Mouse (Mus musculus): ENCODE data around the gene Calhm2. TPM values are rescaled to one million over a fixed set of nuclear protein-coding genes. Genes with fewer than 3 reads are reported as not detected.
"Not testable (repeated sequence)": the region's sequence is repeated elsewhere in the genome, so short reads cannot be mapped to it uniquely, and the experiment has no call there.

The Calhm2 gene
- polyA plus RNA-seq, 1 experiment from 2014 or later: 2.4 TPM

DNA sequence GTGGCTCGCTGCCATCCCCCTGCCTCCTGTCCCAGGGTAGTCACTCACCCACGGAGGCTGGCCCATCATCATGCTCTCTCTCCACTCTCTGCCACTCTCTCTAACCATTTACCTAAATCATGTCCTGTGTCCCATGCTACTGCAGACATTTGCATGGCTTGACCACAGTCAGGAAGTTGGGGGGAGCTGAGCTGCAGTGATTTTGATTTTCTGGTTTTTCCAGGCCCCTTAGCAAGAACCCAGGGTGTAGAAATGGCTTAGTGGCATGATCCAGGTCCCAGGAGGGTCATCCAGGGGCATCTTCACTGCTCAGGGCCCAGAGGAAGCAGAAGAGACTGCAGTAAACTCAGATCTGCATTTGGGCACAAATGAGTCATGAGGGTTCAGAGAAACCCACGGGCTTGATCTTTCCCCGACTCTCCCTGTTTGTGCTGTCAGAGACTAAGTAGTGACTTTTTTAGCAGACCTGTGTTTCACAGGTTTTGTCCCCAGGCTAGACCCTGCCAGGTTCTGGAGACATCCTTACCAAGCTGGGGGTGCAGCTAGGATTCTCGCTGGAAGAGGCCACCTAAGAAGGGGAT lies 10.3 kb upstream of the Calhm2 start:
- Histone ChIP-seq H3K9me3 (replicated peaks) (no peaks in the 10 kb centered on the region), H3K4me2 (no peak overlapping the region), H3K27me3 (replicated peaks) (peaks cover 56% of the 10 kb centered on the region), H3K4me3 (no peak overlapping the region), H3K9ac (no peak overlapping the region), H3K4me1 (no peaks in the 10 kb centered on the region), H3K36me3 (no peaks in the 10 kb centered on the region), H3K27ac (no peak overlapping the region)
- no peak for ATAC-seq
- WGBS (ENCODE audit: insufficient replicate concordance): 51% methylated on average over 5 of the region's 5 CpGs

DNA sequence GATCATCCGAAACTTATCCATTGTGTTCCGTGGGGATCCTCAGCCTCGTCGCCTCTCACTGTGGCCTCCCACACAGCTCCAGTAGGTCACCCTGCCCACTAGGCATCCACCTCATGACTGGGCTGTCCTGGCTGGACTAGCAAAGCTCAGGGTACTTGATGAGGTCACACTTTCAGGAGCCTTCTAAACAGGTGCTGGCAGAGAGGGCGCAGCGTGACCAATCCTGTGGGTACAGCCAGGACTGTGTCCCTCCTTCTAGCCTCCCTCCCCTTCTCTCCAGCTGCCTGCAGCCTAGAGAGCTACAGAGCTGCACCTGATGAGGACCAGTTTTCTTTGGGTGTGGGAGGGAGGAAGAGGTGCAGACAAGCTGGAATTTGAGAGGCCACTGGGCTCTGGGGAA lies 6.1 kb upstream of the Calhm2 start, which contains the start of gene Calhm1:
Gene Calhm1 (minus strand): TSS at position 101 of the 400 bp plus-strand sequence.
- no peak within 1 kb of the TSS for H3K4me2 ChIP-seq
- no peaks in the 10 kb centered on the region for H3K9me3 ChIP-seq (replicated peaks)
- 90% methylated on average over 6 of the region's 6 CpGs for WGBS (ENCODE audit: insufficient replicate concordance)
- no peaks in the 10 kb centered on the region for H3K4me1 ChIP-seq
- H3K27ac ChIP-seq: no peak within 1 kb of the TSS
- no peaks in the 10 kb centered on the region for H3K36me3 ChIP-seq
- H3K4me3 ChIP-seq: no peak within 1 kb of the TSS
- H3K9ac ChIP-seq: no peak within 1 kb of the TSS
- ATAC-seq: no peak
- peaks cover 28% of the 10 kb centered on the region for H3K27me3 ChIP-seq (replicated peaks)

DNA sequence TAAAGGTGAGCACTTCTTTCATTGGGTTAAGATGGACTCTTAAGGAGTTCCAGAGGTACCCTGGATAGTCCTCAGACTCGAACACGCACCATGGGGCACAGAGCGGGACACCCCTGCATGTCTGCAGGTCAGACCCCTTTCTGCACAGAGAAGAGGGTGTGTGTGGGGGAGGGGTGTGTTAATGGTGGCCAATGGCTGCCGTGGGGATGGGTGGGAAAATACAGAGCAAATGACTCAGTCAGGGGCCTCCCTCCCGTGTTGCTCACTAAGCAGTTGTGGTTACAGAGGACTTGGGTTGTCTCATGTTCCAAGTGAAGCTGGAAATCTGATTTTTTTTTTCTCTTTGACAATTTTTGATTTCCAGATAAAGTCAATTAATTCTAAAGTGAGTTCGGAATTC lies 4.3 kb upstream of the Calhm2 start:
- no peak overlapping the region for H3K27ac ChIP-seq
- H3K4me1 ChIP-seq: peaks cover 11% of the 10 kb centered on the region
- H3K36me3 ChIP-seq: no peaks in the 10 kb centered on the region
- no peaks in the 10 kb centered on the region for H3K9me3 ChIP-seq (replicated peaks)
- H3K27me3 ChIP-seq (replicated peaks): peaks cover 33% of the 10 kb centered on the region
- no peak overlapping the region for H3K9ac ChIP-seq
- no peak for ATAC-seq
- no peak overlapping the region for H3K4me3 ChIP-seq
- 52% methylated on average over 6 of the region's 6 CpGs for WGBS (ENCODE audit: insufficient replicate concordance)
- H3K4me2 ChIP-seq: no peak overlapping the region

DNA sequence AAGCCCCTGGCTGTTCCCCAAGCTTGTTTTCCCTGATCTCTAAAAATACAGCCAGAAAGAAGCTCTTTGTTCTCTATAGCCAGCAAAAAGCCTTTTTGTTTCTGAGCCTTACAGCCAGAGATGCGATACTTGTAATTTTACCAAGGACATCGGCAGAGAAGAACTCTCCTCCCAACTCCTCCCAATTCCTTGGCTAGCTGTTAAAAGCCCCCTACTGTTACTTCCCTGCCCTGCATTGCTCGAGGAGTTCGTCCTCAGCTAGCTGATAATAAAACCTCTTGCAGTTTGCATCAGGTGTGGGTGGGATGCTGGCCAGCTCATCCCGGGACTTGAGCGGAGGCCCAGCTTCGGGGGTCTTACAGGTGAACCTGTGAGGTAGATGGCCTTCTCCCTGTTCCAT lies 1.5 kb upstream of the Calhm2 start:
- not testable (repeated sequence) for H3K27ac ChIP-seq; H3K4me3 ChIP-seq; H3K9me3 ChIP-seq (replicated peaks); H3K4me2 ChIP-seq; H3K9ac ChIP-seq; ATAC-seq; H3K36me3 ChIP-seq
- H3K27me3 ChIP-seq (replicated peaks): peaks cover 37% of the 10 kb centered on the region
- H3K4me1 ChIP-seq: peaks cover 31% of the 10 kb centered on the region
- WGBS (ENCODE audit: insufficient replicate concordance): 36% methylated on average over 7 of the region's 7 CpGs

DNA sequence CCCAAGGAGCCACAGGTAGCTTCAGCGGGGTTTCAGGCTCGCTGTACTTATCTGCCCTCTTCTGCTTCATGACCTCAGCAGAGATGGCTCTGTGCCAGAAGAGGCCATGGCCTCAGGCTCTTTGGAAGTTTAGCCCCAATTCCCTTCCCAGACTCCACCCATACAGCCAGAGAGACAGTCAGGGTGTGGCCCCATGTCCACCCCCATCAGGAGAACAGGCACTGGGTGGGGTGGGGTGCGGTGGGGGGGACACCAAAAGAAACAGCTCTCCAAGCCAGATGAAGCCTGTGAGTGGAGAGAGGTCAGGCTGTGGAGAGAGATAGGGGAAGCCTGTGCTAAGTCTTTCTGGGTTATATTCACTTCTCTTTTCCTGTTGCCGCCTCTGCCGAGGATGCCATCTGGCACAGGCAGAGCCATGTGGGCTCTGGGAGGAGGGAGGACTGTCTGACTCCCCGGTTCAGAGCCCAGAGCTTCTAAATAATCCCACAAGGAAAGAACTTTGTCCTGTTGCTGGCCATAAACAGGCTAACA lies 978 bp downstream of the Calhm2 start:
- H3K27me3 ChIP-seq (replicated peaks): peaks cover 29% of the 10 kb centered on the region
- H3K36me3 ChIP-seq: peaks cover 20% of the 10 kb centered on the region
- peaks cover 41% of the 10 kb centered on the region for H3K4me1 ChIP-seq
- 6% methylated on average over 6 of the region's 6 CpGs for WGBS (ENCODE audit: insufficient replicate concordance)
- H3K9me3 ChIP-seq (replicated peaks): no peaks in the 10 kb centered on the region
- peak overlapping the region; percentile 63 for H3K4me2 ChIP-seq
- peak overlapping the region; percentile 59; the same call in 1 of the 2 replicates for H3K9ac ChIP-seq
- ATAC-seq: 0 out of 2 replicates have a peak, but pooled peaks have one; percentile 22
- peak overlapping the region; percentile 66; the same call in 1 of the 2 replicates for H3K27ac ChIP-seq
- H3K4me3 ChIP-seq: peak overlapping the region; percentile 46

DNA sequence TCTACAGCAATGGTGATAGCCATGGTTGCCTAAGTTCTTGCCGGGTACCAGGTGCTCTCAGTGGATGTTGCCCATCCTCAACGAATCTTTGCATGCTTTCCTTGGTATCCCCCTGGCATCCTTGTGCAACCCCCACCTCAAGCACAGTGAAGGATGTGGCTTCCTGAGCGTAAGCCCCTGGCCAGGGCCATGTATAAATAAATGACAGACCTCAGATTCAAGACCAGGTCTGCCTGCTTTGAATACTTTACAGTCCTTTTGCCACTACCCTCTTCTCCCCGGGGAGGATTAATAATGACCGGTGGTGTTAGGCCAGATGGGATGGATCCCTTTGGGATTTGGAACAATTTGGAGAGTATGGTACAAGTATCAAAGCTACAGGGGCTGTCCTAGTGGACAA lies 1.9 kb downstream of the Calhm2 start:
- Histone ChIP-seq H3K4me3 (no peak overlapping the region), H3K4me1 (peaks cover 41% of the 10 kb centered on the region), H3K36me3 (peaks cover 29% of the 10 kb centered on the region), H3K9ac (no peak overlapping the region), H3K4me2 (no peak overlapping the region), H3K27ac (no peak overlapping the region), H3K9me3 (replicated peaks) (no peaks in the 10 kb centered on the region), H3K27me3 (replicated peaks) (peaks cover 29% of the 10 kb centered on the region)
- ATAC-seq: no peak
- WGBS (ENCODE audit: insufficient replicate concordance): 82% methylated on average over 5 of the region's 5 CpGs

DNA sequence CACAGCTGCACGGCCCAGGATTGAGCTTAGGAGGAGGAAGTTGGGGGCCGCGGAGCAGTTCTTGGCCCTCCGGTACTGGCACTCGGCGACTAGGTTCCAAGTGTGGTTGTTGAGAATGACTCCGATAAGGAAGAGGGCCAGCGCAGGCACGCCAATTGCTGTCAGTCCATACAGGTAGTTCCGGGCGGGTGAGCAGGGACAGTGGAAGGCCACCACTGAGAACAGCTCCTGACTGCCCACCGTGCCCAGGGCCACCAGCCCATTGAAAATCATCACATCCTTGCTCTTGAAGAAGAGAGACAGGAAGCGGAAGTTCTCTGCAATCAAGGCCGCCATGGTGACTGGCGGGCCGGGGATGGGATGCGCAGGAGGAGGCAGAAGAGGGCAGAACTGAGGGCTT lies 2.5 kb downstream of the Calhm2 start:
- Histone ChIP-seq H3K36me3 (peaks cover 35% of the 10 kb centered on the region), H3K4me3 (no peak overlapping the region), H3K9ac (no peak overlapping the region), H3K4me1 (peaks cover 41% of the 10 kb centered on the region), H3K27ac (no peak overlapping the region), H3K4me2 (no peak overlapping the region), H3K9me3 (replicated peaks) (no peaks in the 10 kb centered on the region), H3K27me3 (replicated peaks) (peaks cover 23% of the 10 kb centered on the region)
- WGBS (ENCODE audit: insufficient replicate concordance): 74% methylated on average over 17 of the region's 17 CpGs
- ATAC-seq: no peak

DNA sequence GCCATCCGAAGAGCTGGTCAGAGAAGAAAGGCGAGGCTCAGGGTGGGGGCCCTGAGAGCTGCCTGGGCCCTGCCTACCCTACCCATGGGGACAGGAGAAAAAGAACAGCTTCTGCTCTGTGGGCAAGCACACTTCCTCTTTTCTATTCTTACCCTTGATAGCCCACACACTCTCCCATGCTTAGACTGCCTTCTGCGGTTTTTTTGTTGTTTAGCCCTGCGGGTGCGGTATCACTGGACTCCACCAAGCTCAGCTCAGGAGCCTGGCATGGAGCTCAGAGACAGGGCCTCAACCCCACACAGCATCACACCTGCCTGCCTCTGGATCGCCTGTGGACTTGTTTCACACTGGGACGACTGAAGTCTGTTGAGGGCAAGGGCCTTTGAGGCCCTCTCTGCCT lies 4.9 kb downstream of the Calhm2 start:
- H3K4me3 ChIP-seq: no peak overlapping the region
- H3K36me3 ChIP-seq: peaks cover 59% of the 10 kb centered on the region
- 20% methylated on average over 7 of the region's 7 CpGs for WGBS (ENCODE audit: insufficient replicate concordance)
- peaks cover 10% of the 10 kb centered on the region for H3K27me3 ChIP-seq (replicated peaks)
- H3K27ac ChIP-seq: no peak overlapping the region
- no peak overlapping the region for H3K9ac ChIP-seq
- H3K4me2 ChIP-seq: no peak overlapping the region
- ATAC-seq: peak; percentile 43; the same call in 1 of the 2 replicates
- peaks cover 36% of the 10 kb centered on the region for H3K4me1 ChIP-seq
- H3K9me3 ChIP-seq (replicated peaks): no peaks in the 10 kb centered on the region

DNA sequence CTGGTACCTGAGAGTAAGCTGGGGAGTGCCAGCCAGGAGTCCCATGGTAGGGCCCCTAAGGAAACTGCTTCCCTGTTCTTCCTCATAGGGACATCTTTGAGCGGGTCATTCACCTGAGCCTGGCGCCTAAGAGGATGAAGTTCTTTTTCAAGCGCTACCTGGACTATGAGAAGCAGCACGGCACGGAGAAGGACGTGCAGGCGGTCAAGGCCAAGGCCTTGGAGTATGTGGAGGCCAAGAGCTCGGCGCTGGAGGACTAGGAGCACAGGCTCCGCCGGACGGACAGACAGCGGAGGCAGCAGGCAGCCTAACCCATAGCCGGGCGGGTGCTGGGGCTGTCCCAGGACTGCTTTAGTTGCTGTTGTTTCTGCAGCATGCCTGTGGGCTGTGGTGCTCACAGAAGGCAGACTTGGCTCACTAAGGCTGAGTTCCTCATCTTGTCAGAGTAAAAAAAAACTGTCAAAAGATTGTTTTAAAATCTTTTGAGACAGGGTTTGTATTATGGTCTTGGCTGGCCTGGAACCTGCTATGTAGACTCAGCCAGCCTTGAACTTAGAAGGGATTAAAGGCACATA lies 7.5 kb downstream of the Calhm2 start:
- no peak overlapping the region for H3K27ac ChIP-seq
- peaks cover 85% of the 10 kb centered on the region for H3K36me3 ChIP-seq
- no peak overlapping the region for H3K4me2 ChIP-seq
- WGBS (ENCODE audit: insufficient replicate concordance): 86% methylated on average over 15 of the region's 15 CpGs
- ATAC-seq: no peak
- no peak overlapping the region for H3K9ac ChIP-seq
- no peaks in the 10 kb centered on the region for H3K27me3 ChIP-seq (replicated peaks)
- H3K4me1 ChIP-seq: peaks cover 12% of the 10 kb centered on the region; the same call in 1 of the 2 replicates
- no peak overlapping the region for H3K4me3 ChIP-seq
- no peaks in the 10 kb centered on the region for H3K9me3 ChIP-seq (replicated peaks)

DNA sequence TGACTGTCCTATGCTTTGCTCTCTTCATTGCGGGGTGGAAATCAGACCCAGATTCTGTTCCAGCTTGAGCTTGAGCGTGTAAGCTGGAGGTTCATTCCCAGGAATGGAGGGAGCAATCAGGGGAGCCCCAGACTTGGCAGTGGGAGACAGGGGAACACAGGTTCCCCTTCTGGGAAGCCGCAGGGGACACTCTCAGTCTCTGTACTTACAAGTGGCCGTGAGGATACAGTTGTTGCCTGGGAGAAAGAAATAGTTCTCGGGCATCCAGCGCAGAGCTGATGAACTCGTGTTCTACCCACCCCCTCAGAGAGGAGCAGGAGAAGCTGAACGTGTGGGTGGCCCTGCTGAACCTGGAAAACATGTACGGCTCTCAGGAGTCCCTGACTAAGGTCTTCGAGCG lies 9.3 kb downstream of the Calhm2 start:
- Histone ChIP-seq H3K4me1 (peaks cover 11% of the 10 kb centered on the region; the same call in 1 of the 2 replicates), H3K4me3 (no peak overlapping the region), H3K27ac (no peak overlapping the region), H3K36me3 (peaks cover 96% of the 10 kb centered on the region), H3K27me3 (replicated peaks) (no peaks in the 10 kb centered on the region), H3K9me3 (replicated peaks) (no peaks in the 10 kb centered on the region), H3K4me2 (no peak overlapping the region), H3K9ac (no peak overlapping the region)
- WGBS (ENCODE audit: insufficient replicate concordance): 83% methylated on average over 11 of the region's 11 CpGs
- ATAC-seq: no peak

DNA sequence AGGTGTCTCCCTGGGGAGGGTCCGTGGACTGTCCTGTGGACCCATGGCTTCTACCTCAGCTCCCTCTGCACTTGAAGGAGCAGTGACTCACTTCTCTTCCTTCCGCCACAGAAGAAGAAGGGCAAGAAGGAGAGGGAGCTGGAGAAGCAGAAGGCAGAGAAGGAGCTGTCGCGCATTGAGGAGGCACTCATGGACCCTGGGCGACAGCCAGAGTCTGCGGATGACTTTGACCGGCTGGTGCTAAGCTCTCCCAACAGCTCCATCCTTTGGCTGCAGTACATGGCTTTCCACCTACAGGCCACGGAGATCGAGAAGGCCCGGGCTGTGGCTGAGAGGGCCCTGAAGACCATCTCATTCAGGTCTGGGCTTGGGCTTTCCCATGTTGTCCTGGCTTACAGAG lies 9.9 kb downstream of the Calhm2 start:
- H3K27ac ChIP-seq: no peak overlapping the region
- no peak overlapping the region for H3K4me3 ChIP-seq
- H3K9me3 ChIP-seq (replicated peaks): no peaks in the 10 kb centered on the region
- no peak for ATAC-seq
- H3K9ac ChIP-seq: no peak overlapping the region
- H3K4me2 ChIP-seq: no peak overlapping the region
- 85% methylated on average over 10 of the region's 10 CpGs for WGBS (ENCODE audit: insufficient replicate concordance)
- H3K36me3 ChIP-seq: peaks cover 100% of the 10 kb centered on the region
- H3K4me1 ChIP-seq: peaks cover 4% of the 10 kb centered on the region; the same call in 1 of the 2 replicates
- H3K27me3 ChIP-seq (replicated peaks): no peaks in the 10 kb centered on the region

DNA sequence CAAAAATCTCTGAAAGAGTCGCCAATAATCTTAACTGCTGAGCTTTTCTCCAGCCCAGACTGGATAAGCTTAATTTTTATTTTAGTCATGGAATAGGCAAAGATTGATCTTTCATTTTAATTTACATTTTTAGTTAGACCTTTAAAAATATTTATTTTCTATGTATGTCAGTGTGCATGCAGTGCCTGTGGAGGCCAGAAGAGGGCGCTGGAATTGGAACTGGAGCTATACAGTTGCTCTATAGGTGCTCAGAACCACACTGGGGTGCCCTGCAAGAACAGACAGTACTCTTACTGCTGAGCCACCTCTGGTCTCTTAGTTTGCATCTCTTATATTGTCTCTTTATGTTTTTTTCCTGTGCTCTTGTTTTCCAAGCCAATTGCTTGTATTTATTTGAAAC lies 15.3 kb downstream of the Calhm2 start:
- H3K9ac ChIP-seq: no peak overlapping the region
- H3K4me1 ChIP-seq: no peaks in the 10 kb centered on the region
- H3K27me3 ChIP-seq (replicated peaks): no peaks in the 10 kb centered on the region
- H3K4me3 ChIP-seq: no peak overlapping the region
- H3K9me3 ChIP-seq (replicated peaks): no peaks in the 10 kb centered on the region
- H3K4me2 ChIP-seq: no peak overlapping the region
- 25% methylated on average over 2 of the region's 2 CpGs for WGBS (ENCODE audit: insufficient replicate concordance)
- peaks cover 95% of the 10 kb centered on the region for H3K36me3 ChIP-seq
- no peak overlapping the region for H3K27ac ChIP-seq
- no peak for ATAC-seq

All from liver, embryonic 12.5 days (tissue).